Mouse (Mus musculus): ENCODE results near the gene Tmod3. TPM values are rescaled to one million over a fixed set of nuclear protein-coding genes. Genes with fewer than 3 reads are reported as not detected.
A peak's percentile ranks its signal among the peaks of the same experiment; 100 is the strongest.
"Not testable (repeated sequence)": the region's sequence is repeated elsewhere in the genome, so short reads cannot be mapped to it uniquely, and the experiment has no call there.

The Tmod3 gene
- polyA plus RNA-seq, 1 experiment from 2014 or later: 30.6 TPM

GRCm38 (mm10) chr9:75546885-75547553, 12.4 kb downstream of the Tmod3 start:
- H3K9me3 ChIP-seq (ENCODE audit: low read length): 0 out of 2 replicates have a peak, but pooled peaks cover 3% of the 10 kb centered on the region
- H3K4me2 ChIP-seq (ENCODE audit: low read depth, low read length): peak overlapping the region; percentile 45
- peak overlapping the region; percentile 59 for H3K27ac ChIP-seq (ENCODE audit: low read depth)
- H3K4me1 ChIP-seq (ENCODE audit: insufficient read depth): peaks cover 23% of the 10 kb centered on the region
- H3K36me3 ChIP-seq (replicated peaks; ENCODE audit: insufficient read depth, low read length): no peaks in the 10 kb centered on the region
- no peaks in the 10 kb centered on the region for H3K27me3 ChIP-seq (ENCODE audit: insufficient read depth, low read length)
- DNase-seq (peak; percentile 83), ATAC-seq (peak; percentile 90)
- no peak overlapping the region for H3K4me3 ChIP-seq (ENCODE audit: low read depth, low read length)
- H3K9ac ChIP-seq (replicated peaks): no peak overlapping the region
- 38% methylated on average over 12 of the region's 12 CpGs for WGBS (ENCODE audit: insufficient replicate concordance)
- TF ChIP-seq CTCF (IDR thresholded peaks at IDR 0.05; ENCODE audit: low read depth): no peak
- no peak for TF ChIP-seq EP300 (IDR thresholded peaks at IDR 0.05; ENCODE audit: low read depth)

- WGBS (ENCODE audit: insufficient replicate concordance): 77% methylated on average over 8 of the region's 8 CpGs
- Histone ChIP-seq H3K4me3 (ENCODE audit: low read depth, low read length) (no peak overlapping the region), H3K36me3 (replicated peaks; ENCODE audit: insufficient read depth, low read length) (no peaks in the 10 kb centered on the region), H3K27me3 (ENCODE audit: insufficient read depth, low read length) (no peaks in the 10 kb centered on the region), H3K9ac (replicated peaks) (no peak overlapping the region), H3K9me3 (ENCODE audit: low read length) (0 out of 2 replicates have a peak, but pooled peaks cover under 1% of the 10 kb centered on the region), H3K4me2 (ENCODE audit: low read depth, low read length) (no peak overlapping the region), H3K4me1 (ENCODE audit: insufficient read depth) (peaks cover 27% of the 10 kb centered on the region), H3K27ac (ENCODE audit: low read depth) (no peak overlapping the region)
- DNase-seq: no peak
- TF ChIP-seq CTCF (IDR thresholded peaks at IDR 0.05; ENCODE audit: low read depth): no peak
- no peak for TF ChIP-seq EP300 (IDR thresholded peaks at IDR 0.05; ENCODE audit: low read depth)
- ATAC-seq: no peak
These were observed 13.9 kb downstream of the Tmod3 start for GRCm38 (mm10) chr9:75545514-75545913.

GRCm38 (mm10) chr9:75541497-75541896, 18.0 kb downstream of the Tmod3 start:
- Histone ChIP-seq H3K4me1 (ENCODE audit: insufficient read depth) (peaks cover 8% of the 10 kb centered on the region), H3K27ac (ENCODE audit: low read depth) (no peak overlapping the region), H3K9ac (replicated peaks) (no peak overlapping the region), H3K36me3 (replicated peaks; ENCODE audit: insufficient read depth, low read length) (no peaks in the 10 kb centered on the region), H3K9me3 (ENCODE audit: low read length) (no peaks in the 10 kb centered on the region), H3K27me3 (ENCODE audit: insufficient read depth, low read length) (no peaks in the 10 kb centered on the region), H3K4me3 (ENCODE audit: low read depth, low read length) (no peak overlapping the region), H3K4me2 (ENCODE audit: low read depth, low read length) (no peak overlapping the region)
- TF ChIP-seq CTCF (IDR thresholded peaks at IDR 0.05; ENCODE audit: low read depth) (no peak), EP300 (IDR thresholded peaks at IDR 0.05; ENCODE audit: low read depth) (no peak)
- whole genome bisulfite sequencing (ENCODE audit: insufficient replicate concordance): 16% methylated on average over 5 of the region's 5 CpGs
- ATAC-seq: no peak
- DNase-seq: no peak

- no peaks in the 10 kb centered on the region for H3K27me3 ChIP-seq (ENCODE audit: insufficient read depth, low read length)
- 77% methylated on average over 1 of the region's 1 CpGs for WGBS (ENCODE audit: insufficient replicate concordance)
- no peak for TF ChIP-seq CTCF (IDR thresholded peaks at IDR 0.05; ENCODE audit: low read depth)
- TF ChIP-seq EP300 (IDR thresholded peaks at IDR 0.05; ENCODE audit: low read depth): no peak
- no peak overlapping the region for H3K4me2 ChIP-seq (ENCODE audit: low read depth, low read length)
- no peaks in the 10 kb centered on the region for H3K9me3 ChIP-seq (ENCODE audit: low read length)
- H3K36me3 ChIP-seq (replicated peaks; ENCODE audit: insufficient read depth, low read length): no peaks in the 10 kb centered on the region; the same call in 1 of the 2 replicates
- H3K9ac ChIP-seq (replicated peaks): no peak overlapping the region
- H3K4me1 ChIP-seq (ENCODE audit: insufficient read depth): no peaks in the 10 kb centered on the region; the same call in 1 of the 2 replicates
- no peak overlapping the region for H3K4me3 ChIP-seq (ENCODE audit: low read depth, low read length)
- ATAC-seq: no peak
- no peak overlapping the region for H3K27ac ChIP-seq (ENCODE audit: low read depth)
- no peak for DNase-seq
These were observed 23.0 kb downstream of the Tmod3 start for GRCm38 (mm10) chr9:75536422-75536821.

- H3K9me3 ChIP-seq (ENCODE audit: low read length): no peaks in the 10 kb centered on the region
- ATAC-seq (no peak), DNase-seq (no peak)
- 81% methylated on average over 8 of the region's 8 CpGs for WGBS (ENCODE audit: insufficient replicate concordance)
- H3K9ac ChIP-seq (replicated peaks): no peak overlapping the region
- H3K27me3 ChIP-seq (ENCODE audit: insufficient read depth, low read length): no peaks in the 10 kb centered on the region
- H3K27ac ChIP-seq (ENCODE audit: low read depth): no peak overlapping the region
- peaks cover 7% of the 10 kb centered on the region for H3K36me3 ChIP-seq (replicated peaks; ENCODE audit: insufficient read depth, low read length)
- TF ChIP-seq CTCF (IDR thresholded peaks at IDR 0.05; ENCODE audit: low read depth) (no peak), EP300 (IDR thresholded peaks at IDR 0.05; ENCODE audit: low read depth) (no peak)
- H3K4me1 ChIP-seq (ENCODE audit: insufficient read depth): no peaks in the 10 kb centered on the region
- no peak overlapping the region for H3K4me2 ChIP-seq (ENCODE audit: low read depth, low read length)
- H3K4me3 ChIP-seq (ENCODE audit: low read depth, low read length): no peak overlapping the region
These were observed 25.0 kb downstream of the Tmod3 start for GRCm38 (mm10) chr9:75534431-75534962.

GRCm38 (mm10) chr9:75532989-75533388, 26.5 kb downstream of the Tmod3 start:
- not testable (repeated sequence) for H3K4me3 ChIP-seq (ENCODE audit: low read depth, low read length); H3K27me3 ChIP-seq (ENCODE audit: insufficient read depth, low read length); DNase-seq; H3K9ac ChIP-seq (replicated peaks); H3K9me3 ChIP-seq (ENCODE audit: low read length); H3K4me2 ChIP-seq (ENCODE audit: low read depth, low read length); ATAC-seq; H3K4me1 ChIP-seq (ENCODE audit: insufficient read depth); H3K27ac ChIP-seq (ENCODE audit: low read depth)
- peaks cover 13% of the 10 kb centered on the region for H3K36me3 ChIP-seq (replicated peaks; ENCODE audit: insufficient read depth, low read length)
- 75% methylated on average over 8 of the region's 9 CpGs for WGBS (ENCODE audit: insufficient replicate concordance)
